Mouse (Mus musculus): ENCODE measurements around the gene Dnm3.

The Dnm3 gene

GRCm38 (mm10) chr1:162209010-162209409, 268.8 kb downstream of the Dnm3 start:
- no peak for DNase-seq (ENCODE audit: low spot score)

- DNase-seq (ENCODE audit: low spot score): no peak
Measured at GRCm38 (mm10) chr1:162207708-162208043, 270.2 kb downstream of the Dnm3 start.

GRCm38 (mm10) chr1:162206998-162207707, 270.7 kb downstream of the Dnm3 start:
- DNase-seq (ENCODE audit: low spot score): no peak

GRCm38 (mm10) chr1:162202465-162203348, 275.1 kb downstream of the Dnm3 start:
- no peak for DNase-seq (ENCODE audit: low spot score)

- DNase-seq (ENCODE audit: low spot score): no peak
Measured at GRCm38 (mm10) chr1:162200446-162200845, 277.4 kb downstream of the Dnm3 start.

GRCm38 (mm10) chr1:162196812-162197680, 280.8 kb downstream of the Dnm3 start:
- peak; percentile 55 for DNase-seq (ENCODE audit: low spot score)

- no peak for DNase-seq (ENCODE audit: low spot score)
Measured at GRCm38 (mm10) chr1:162188744-162189143, 289.1 kb downstream of the Dnm3 start.

GRCm38 (mm10) chr1:162187352-162188120, 290.3 kb downstream of the Dnm3 start:
- DNase-seq (ENCODE audit: low spot score): no peak

- DNase-seq (ENCODE audit: low spot score): no peak
Measured at GRCm38 (mm10) chr1:162186470-162187351, 291.1 kb downstream of the Dnm3 start.

GRCm38 (mm10) chr1:162184003-162184748, 293.7 kb downstream of the Dnm3 start:
- no peak for DNase-seq (ENCODE audit: low spot score)

GRCm38 (mm10) chr1:162183438-162183837, 294.4 kb downstream of the Dnm3 start:
- no peak for DNase-seq (ENCODE audit: low spot score)

- no peak for DNase-seq (ENCODE audit: low spot score)
Measured at GRCm38 (mm10) chr1:162181187-162181975, 296.5 kb downstream of the Dnm3 start.

- DNase-seq (ENCODE audit: low spot score): no peak
Measured at GRCm38 (mm10) chr1:162180451-162180850, 297.4 kb downstream of the Dnm3 start.

GRCm38 (mm10) chr1:162179401-162179800, 298.4 kb downstream of the Dnm3 start:
- no peak for DNase-seq (ENCODE audit: low spot score)

- DNase-seq (ENCODE audit: low spot score): no peak
Measured at GRCm38 (mm10) chr1:162172806-162173205, 305.0 kb downstream of the Dnm3 start.

GRCm38 (mm10) chr1:162163687-162164484, 313.9 kb downstream of the Dnm3 start:
- no peak for DNase-seq (ENCODE audit: low spot score)

GRCm38 (mm10) chr1:162162677-162163076, 315.2 kb downstream of the Dnm3 start:
- no peak for DNase-seq (ENCODE audit: low spot score)

GRCm38 (mm10) chr1:162162249-162162648, 315.6 kb downstream of the Dnm3 start:
- no peak for DNase-seq (ENCODE audit: low spot score)

Measured in layer of hippocampus, adult 9-10 months (tissue).